Mouse (Mus musculus) inflammation-experienced regulatory T-cells, adult 6 months (primary cell): ENCODE results near the gene Arsg. TPM values are rescaled to one million over a fixed set of nuclear protein-coding genes. Genes with fewer than 3 reads are reported as not detected.

Experiments
- polyA plus RNA-seq, 3 experiments: library from polyadenylated mRNA; unstranded; fragments of 100-300 nt; shearing (Covaris generic); gene quantifications; one replicate each; pipeline ENCODE4 v1.2.1; 2017

The Arsg gene
- polyA plus RNA-seq, 3 experiments from 2014 or later: 1.8 to 8.0 (median 4.6) TPM

Other genes with a start within 250 kb of the Arsg start
- gene Rgs9, start 175.2 kb upstream of the Arsg start, polyA plus RNA-seq: 1 to 10 TPM; 4.2 to 6.6 (median 4.9) TPM
- 10 to 100 TPM; 57.3 to 78.9 (median 61.4) TPM for gene Gna13, start 110.5 kb upstream of the Arsg start, polyA plus RNA-seq
- gene 9930022D16Rik, start 59.5 kb upstream of the Arsg start, polyA plus RNA-seq: under 1 TPM; 0.28 to 0.39 (median 0.36) TPM
- gene Amz2, start 47.4 kb upstream of the Arsg start, polyA plus RNA-seq: 10 to 100 TPM; 44.8 to 49.1 (median 46.0) TPM
- gene Slc16a6, start 224 bp downstream of the Arsg start, polyA plus RNA-seq: 10 to 100 TPM; 22.4 to 30.5 (median 26.4) TPM
- under 1 TPM; 0.16 to 0.34 (median 0.16) TPM for gene Wipi1, start 138.6 kb downstream of the Arsg start, polyA plus RNA-seq
- gene Prkar1a, start 176.0 kb downstream of the Arsg start, polyA plus RNA-seq: 100 to 1,000 TPM; 403 to 748 (median 453) TPM
- 1 to 10 TPM; 1.6 to 3.8 (median 3.6) TPM for gene Fam20a, start 248.9 kb downstream of the Arsg start, polyA plus RNA-seq